Mouse (Mus musculus) liver, embryonic 13.5 days (tissue): Measurements from ENCODE around the gene Nr1d2. TPM values are rescaled to one million over a fixed set of nuclear protein-coding genes. Genes with fewer than 3 reads are reported as not detected.
"Not testable (repeated sequence)": the region's sequence is repeated elsewhere in the genome, so short reads cannot be mapped to it uniquely, and the experiment has no call there.

Experiments
- ATAC-seq: fragments of 200-750 bp; cut with Nextera tagmentation; 2 replicates; pipeline ENCODE4 v1.8.0; 2017; ENCODE audit warnings: low read depth, mild to moderate bottlenecking, moderate number of reproducible peaks, moderate library complexity
- DNase-seq: peaks from one replicate; pipeline ENCODE4 v3.0.0; 2022
- H3K27ac ChIP-seq: fragments of 300-500 bp; sonication (generic); 2 replicates; pipeline ENCODE4 v1.5.1; 2015; ENCODE audit warnings: moderate library complexity, mild to moderate bottlenecking, inconsistent platforms
- H3K27me3 ChIP-seq: fragments of 300-500 bp; sonication (generic); 2 replicates; pipeline ENCODE4 v1.6.1; 2015; ENCODE audit warnings: mild to moderate bottlenecking, inconsistent platforms
- H3K36me3 ChIP-seq: fragments of 300-500 bp; sonication (generic); 2 replicates; pipeline ENCODE4 v1.6.1; 2015; ENCODE audit warnings: mild to moderate bottlenecking, inconsistent platforms
- H3K4me1 ChIP-seq: fragments of 300-500 bp; sonication (generic); replicated peaks from 2 replicates; pipeline ENCODE4 v1.6.1; 2015; ENCODE audit warnings: inconsistent platforms
- H3K4me2 ChIP-seq: fragments of 300-500 bp; sonication (generic); 2 replicates; pipeline ENCODE4 v1.6.1; 2015; ENCODE audit warnings: inconsistent platforms, mild to moderate bottlenecking, moderate library complexity
- H3K4me3 ChIP-seq: fragments of 300-500 bp; sonication (generic); replicated peaks from 2 replicates; pipeline ENCODE4 v1.5.1; 2015; ENCODE audit warnings: mild to moderate bottlenecking, inconsistent platforms
- H3K9ac ChIP-seq: fragments of 300-500 bp; sonication (generic); 2 replicates; pipeline ENCODE4 v1.6.1; 2015; ENCODE audit warnings: mild to moderate bottlenecking, inconsistent platforms
- H3K9me3 ChIP-seq: fragments of 300-500 bp; sonication (generic); replicated peaks from 2 replicates; pipeline ENCODE4 v1.6.1; 2016; ENCODE audit warnings: inconsistent platforms
- WGBS: fragments of 180-500 bp; shearing (Covaris S2); methylation state at CpG from one replicate; pipeline ENCODE4 v1.1.7; 2015; ENCODE audit not compliant: insufficient replicate concordance; 5-methylcytosine and 5-hydroxymethylcytosine counted together
- polyA plus RNA-seq: library from polyadenylated mRNA; unstranded; fragments of >200 nt; fragmentation: Nextera tagmentation; extraction: Ambion mirVana; gene quantifications from 2 replicates; pipeline ENCODE4 v1.2.1, GENCODE M21; 2015

The Nr1d2 gene
- polyA plus RNA-seq, result 1.4 and 1.6 TPM in 2 replicates

GRCm38 (mm10) chr14:18238750-18239731 lies at the start of gene Nr1d2:
Gene Nr1d2, minus strand, starts transcription at chr14:18239127.
- ATAC-seq (peak; percentile 83), DNase-seq (peak; percentile 91)
- Histone ChIP-seq H3K4me3 (peak within 1 kb of the TSS; percentile 72), H3K27me3 (no peaks in the 10 kb centered on the region), H3K9me3 (no peaks in the 10 kb centered on the region), H3K36me3 (no peaks in the 10 kb centered on the region), H3K4me2 (peak within 1 kb of the TSS; percentile 98), H3K9ac (peak within 1 kb of the TSS; percentile 73), H3K4me1 (peaks cover 30% of the 10 kb centered on the region), H3K27ac (peak within 1 kb of the TSS; percentile 59)
- under 1% methylated on average over 65 of the region's 66 CpGs for WGBS

GRCm38 (mm10) chr14:18287391-18287790 lies 48.5 kb upstream of the Nr1d2 start:
- no peaks in the 10 kb centered on the region for H3K27me3 ChIP-seq

GRCm38 (mm10) chr14:18286441-18286840 lies 47.5 kb upstream of the Nr1d2 start:
- Histone ChIP-seq H3K36me3 (peaks cover 9% of the 10 kb centered on the region), H3K27me3 (no peaks in the 10 kb centered on the region), H3K4me2 (no peak overlapping the region), H3K4me1 (no peaks in the 10 kb centered on the region), H3K4me3 (no peak overlapping the region), H3K27ac (no peak overlapping the region), H3K9me3 (no peaks in the 10 kb centered on the region), H3K9ac (no peak overlapping the region)
- DNase-seq (no peak), ATAC-seq (no peak)
- WGBS, result 74% methylated on average over 2 of the region's 2 CpGs

More at GRCm38 (mm10) chr14:18287391-18287790, 48.5 kb upstream of the Nr1d2 start:
- no peak overlapping the region for H3K4me3 ChIP-seq
- no peak overlapping the region for H3K4me2 ChIP-seq
- H3K4me1 ChIP-seq, result no peaks in the 10 kb centered on the region
- no peaks in the 10 kb centered on the region for H3K9me3 ChIP-seq
- DNase-seq (no peak), ATAC-seq (no peak)
- no peaks in the 10 kb centered on the region for H3K36me3 ChIP-seq
- no peak overlapping the region for H3K27ac ChIP-seq
- WGBS, result 63% methylated on average over 2 of the region's 2 CpGs
- no peak overlapping the region for H3K9ac ChIP-seq

- Histone ChIP-seq H3K4me3 (no peak overlapping the region), H3K27ac (no peak overlapping the region), H3K9ac (no peak overlapping the region), H3K36me3 (peaks cover 12% of the 10 kb centered on the region), H3K27me3 (no peaks in the 10 kb centered on the region), H3K4me1 (no peaks in the 10 kb centered on the region), H3K9me3 (no peaks in the 10 kb centered on the region), H3K4me2 (no peak overlapping the region)
- DNase-seq, result no peak
- no peak for ATAC-seq
- WGBS, result 84% methylated on average over 3 of the region's 3 CpGs
Observed at GRCm38 (mm10) chr14:18285476-18285875, 46.5 kb upstream of the Nr1d2 start.

- DNase-seq (no peak), ATAC-seq (no peak)
- Histone ChIP-seq H3K36me3 (peaks cover 20% of the 10 kb centered on the region), H3K9ac (no peak overlapping the region), H3K27ac (no peak overlapping the region), H3K4me1 (no peaks in the 10 kb centered on the region), H3K9me3 (no peaks in the 10 kb centered on the region), H3K4me3 (no peak overlapping the region), H3K27me3 (no peaks in the 10 kb centered on the region), H3K4me2 (no peak overlapping the region)
- WGBS, result 76% methylated on average over 2 of the region's 2 CpGs
Observed at GRCm38 (mm10) chr14:18284581-18284980, 45.7 kb upstream of the Nr1d2 start.

- H3K4me3 ChIP-seq, result no peak overlapping the region
- H3K27ac ChIP-seq, result no peak overlapping the region
- 78% methylated on average over 5 of the region's 5 CpGs for WGBS
- no peaks in the 10 kb centered on the region for H3K4me1 ChIP-seq
- H3K4me2 ChIP-seq, result no peak overlapping the region
- DNase-seq (no peak), ATAC-seq (no peak)
- no peaks in the 10 kb centered on the region for H3K9me3 ChIP-seq
- peaks cover 48% of the 10 kb centered on the region for H3K36me3 ChIP-seq
- no peak overlapping the region for H3K9ac ChIP-seq
- no peaks in the 10 kb centered on the region for H3K27me3 ChIP-seq
Observed at GRCm38 (mm10) chr14:18280375-18280774, 41.4 kb upstream of the Nr1d2 start.

- WGBS, result 70% methylated on average over 1 of the region's 1 CpGs
- H3K4me3 ChIP-seq, result no peak overlapping the region
- H3K27ac ChIP-seq, result no peak overlapping the region
- H3K4me1 ChIP-seq, result peaks cover 12% of the 10 kb centered on the region
- no peak overlapping the region for H3K9ac ChIP-seq
- peaks cover 31% of the 10 kb centered on the region for H3K36me3 ChIP-seq
- no peaks in the 10 kb centered on the region for H3K9me3 ChIP-seq
- H3K4me2 ChIP-seq, result no peak overlapping the region
- no peak for ATAC-seq
- H3K27me3 ChIP-seq, result no peaks in the 10 kb centered on the region
- DNase-seq, result no peak
Observed at GRCm38 (mm10) chr14:18274526-18274925, 35.6 kb upstream of the Nr1d2 start.

GRCm38 (mm10) chr14:18271666-18272065 lies 32.7 kb upstream of the Nr1d2 start:
- no peaks in the 10 kb centered on the region for H3K27me3 ChIP-seq
- H3K9ac ChIP-seq, result peak overlapping the region; percentile 87
- WGBS, result 3% methylated on average over 7 of the region's 7 CpGs
- ATAC-seq (no peak), DNase-seq (no peak)
- peaks cover 25% of the 10 kb centered on the region for H3K4me1 ChIP-seq
- H3K27ac ChIP-seq, result peak overlapping the region; percentile 85
- H3K9me3 ChIP-seq, result no peaks in the 10 kb centered on the region
- peak overlapping the region; percentile 93 for H3K4me3 ChIP-seq
- H3K36me3 ChIP-seq, result peaks cover 32% of the 10 kb centered on the region
- H3K4me2 ChIP-seq, result peak overlapping the region; percentile 78

- Histone ChIP-seq H3K27me3 (no peaks in the 10 kb centered on the region), H3K9ac (peak within 1 kb of the TSS; percentile 98), H3K4me1 (peaks cover 25% of the 10 kb centered on the region), H3K27ac (peak within 1 kb of the TSS; percentile 87), H3K4me2 (peak within 1 kb of the TSS; percentile 78), H3K9me3 (no peaks in the 10 kb centered on the region), H3K36me3 (peaks cover 36% of the 10 kb centered on the region), H3K4me3 (peak within 1 kb of the TSS; percentile 93)
- DNase-seq, result peak; percentile 97
- ATAC-seq, result peak; percentile 100
- under 1% methylated on average over 77 of the region's 78 CpGs for WGBS
Observed at GRCm38 (mm10) chr14:18270529-18271441, 31.9 kb upstream of the Nr1d2 start, which contains the start of the genes Nkiras1 and Rpl15. Gene Nkiras1, plus strand, starts transcription at chr14:18271136. Gene Rpl15, minus strand, starts transcription at chr14:18271391.

GRCm38 (mm10) chr14:18269947-18270528 lies 31.1 kb upstream of the Nr1d2 start:
- 1% methylated on average over 24 of the region's 24 CpGs for WGBS

More at GRCm38 (mm10) chr14:18269947-18270528, 31.1 kb upstream of the Nr1d2 start:
- H3K27me3 ChIP-seq, ATAC-seq, H3K9me3 ChIP-seq, DNase-seq: not testable (repeated sequence)
- Histone ChIP-seq H3K27ac (peak overlapping the region; percentile 87), H3K4me3 (peak overlapping the region; percentile 93), H3K36me3 (peaks cover 36% of the 10 kb centered on the region), H3K9ac (peak overlapping the region; percentile 98), H3K4me1 (peaks cover 25% of the 10 kb centered on the region), H3K4me2 (peak overlapping the region; percentile 78)
